Mouse (Mus musculus) liver, embryonic 16.5 days (tissue): Measurements from ENCODE around the gene Dusp10. TPM values are rescaled to one million over a fixed set of nuclear protein-coding genes. Genes with fewer than 3 reads are reported as not detected.

Experiments
- ATAC-seq: fragments of 200-750 bp; cut with Nextera tagmentation; 2 replicates; pipeline ENCODE4 v1.8.0; 2017; ENCODE audit warnings: low read depth, mild to moderate bottlenecking, moderate number of reproducible peaks, moderate library complexity
- H3K27ac ChIP-seq: fragments of 300-500 bp; sonication (generic); 2 replicates; pipeline ENCODE4 v1.5.1; 2014; ENCODE audit warnings: mild to moderate bottlenecking, low read length
- H3K27me3 ChIP-seq: fragments of 300-500 bp; sonication (generic); 2 replicates; pipeline ENCODE4 v1.6.1; 2014; ENCODE audit warnings: low read depth, low read length, mixed read lengths; ENCODE audit not compliant: control insufficient read depth, insufficient read depth
- H3K36me3 ChIP-seq: fragments of 300-500 bp; sonication (generic); 2 replicates; pipeline ENCODE4 v1.6.1; 2014; ENCODE audit warnings: mild to moderate bottlenecking; ENCODE audit not compliant: control insufficient read depth, insufficient read depth
- H3K4me1 ChIP-seq: fragments of 300-500 bp; sonication (generic); 2 replicates; pipeline ENCODE4 v1.6.1; 2014; ENCODE audit warnings: low read depth, low read length, mixed read lengths; ENCODE audit not compliant: control insufficient read depth
- H3K4me2 ChIP-seq: fragments of 300-500 bp; sonication (generic); 2 replicates; pipeline ENCODE4 v1.6.1; 2014; ENCODE audit warnings: low read depth, low read length, mixed read lengths
- H3K4me3 ChIP-seq: fragments of 300-500 bp; sonication (generic); 2 replicates; pipeline ENCODE4 v1.5.1; 2014; ENCODE audit warnings: low read depth, mild to moderate bottlenecking, low read length
- H3K9ac ChIP-seq: fragments of 300-500 bp; sonication (generic); 2 replicates; pipeline ENCODE4 v1.6.1; 2014; ENCODE audit warnings: low read depth, low read length
- H3K9me3 ChIP-seq: fragments of 300-500 bp; sonication (generic); replicated peaks from 2 replicates; pipeline ENCODE4 v1.6.1; 2016; ENCODE audit warnings: low read length; ENCODE audit not compliant: control insufficient read depth
- WGBS: fragments of 180-500 bp; shearing (Covaris S2); extraction: QIAGEN DNeasy Blood & Tissue Kit; methylation state at CpG from one replicate; pipeline ENCODE4 v1.1.7; 2014; ENCODE audit not compliant: insufficient replicate concordance; 5-methylcytosine and 5-hydroxymethylcytosine counted together
- polyA plus RNA-seq: library from polyadenylated mRNA; unstranded; fragments of >200 nt; fragmentation: Nextera tagmentation; extraction: Ambion mirVana; gene quantifications from 2 replicates; pipeline ENCODE4 v1.2.1, GENCODE M21; 2015

Gene Dusp10
- polyA plus RNA-seq, 1 experiment from 2014 or later = 2.9 TPM

DNA sequence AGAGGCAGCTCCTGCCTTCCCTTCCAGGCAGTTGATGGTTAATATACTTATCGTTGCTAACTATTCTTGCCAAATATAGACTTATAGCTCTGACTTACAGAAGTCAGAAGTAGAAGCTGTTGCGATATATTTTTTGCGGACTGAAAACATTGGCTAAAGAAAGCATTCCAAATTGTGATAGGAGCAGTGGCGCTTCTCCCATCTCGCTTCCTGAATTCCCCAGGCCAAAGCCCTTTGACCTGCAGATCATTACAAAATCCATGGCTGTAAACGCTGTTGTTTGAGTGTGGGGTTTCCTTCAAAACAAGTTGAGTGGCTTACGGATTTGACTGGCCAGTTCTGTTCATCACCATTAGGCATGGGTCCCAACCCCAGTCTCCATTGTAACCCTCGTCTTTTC is 45.1 kb downstream of the Dusp10 start:
- Histone ChIP-seq H3K4me2 (no peak overlapping the region), H3K27ac (peak overlapping the region; percentile 44), H3K9me3 (no peaks in the 10 kb centered on the region), H3K4me1 (peaks cover 6% of the 10 kb centered on the region), H3K27me3 (no peaks in the 10 kb centered on the region), H3K9ac (no peak overlapping the region), H3K4me3 (no peak overlapping the region), H3K36me3 (no peaks in the 10 kb centered on the region)
- ATAC-seq = no peak
- WGBS = 62% methylated on average over 8 of the region's 8 CpGs

- H3K27ac ChIP-seq = no peak overlapping the region
- 62% methylated on average over 3 of the region's 3 CpGs for WGBS
- H3K4me3 ChIP-seq = no peak overlapping the region
- H3K27me3 ChIP-seq = no peaks in the 10 kb centered on the region
- no peak overlapping the region for H3K4me2 ChIP-seq
- peaks cover 3% of the 10 kb centered on the region for H3K4me1 ChIP-seq
- no peak overlapping the region for H3K9ac ChIP-seq
- H3K36me3 ChIP-seq = no peaks in the 10 kb centered on the region
- ATAC-seq = no peak
- no peaks in the 10 kb centered on the region for H3K9me3 ChIP-seq
These were observed 46.7 kb downstream of the Dusp10 start for GRCm38 (mm10) chr1:184059814-184060213.

DNA sequence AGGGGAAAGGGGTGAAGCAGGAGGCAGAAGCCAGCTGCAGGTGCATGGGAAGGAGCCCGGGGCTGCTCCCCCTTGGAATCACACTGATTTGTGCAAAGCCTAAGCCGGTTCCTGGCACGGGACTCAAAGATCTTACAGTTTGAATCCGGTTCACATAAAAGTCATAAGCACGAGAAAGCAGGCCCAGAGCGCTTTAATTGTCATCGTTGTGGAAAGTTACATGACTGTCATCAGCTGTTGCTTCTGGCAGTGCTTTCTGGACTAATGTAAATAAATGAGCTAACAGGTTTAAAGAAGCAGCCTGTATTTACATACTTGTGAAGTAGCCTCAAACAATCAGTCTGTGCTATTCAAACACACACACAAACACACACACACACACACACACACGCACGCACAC is 47.3 kb downstream of the Dusp10 start:
- H3K4me1 ChIP-seq = peaks cover 3% of the 10 kb centered on the region
- 64% methylated on average over 9 of the region's 9 CpGs for WGBS
- ATAC-seq = peak; percentile 64
- H3K4me3 ChIP-seq = no peak overlapping the region
- no peaks in the 10 kb centered on the region for H3K36me3 ChIP-seq
- no peak overlapping the region; the same call in 1 of the 2 replicates for H3K27ac ChIP-seq
- no peak overlapping the region for H3K9ac ChIP-seq
- no peaks in the 10 kb centered on the region for H3K9me3 ChIP-seq
- no peak overlapping the region for H3K4me2 ChIP-seq
- no peaks in the 10 kb centered on the region for H3K27me3 ChIP-seq

- H3K27me3 ChIP-seq = no peaks in the 10 kb centered on the region
- H3K9ac ChIP-seq = no peak overlapping the region
- H3K4me3 ChIP-seq = no peak overlapping the region
- H3K36me3 ChIP-seq = no peaks in the 10 kb centered on the region
- peaks cover 3% of the 10 kb centered on the region for H3K4me1 ChIP-seq
- WGBS = 42% methylated on average over 4 of the region's 4 CpGs
- H3K27ac ChIP-seq = peak overlapping the region; percentile 28; the same call in 1 of the 2 replicates
- H3K9me3 ChIP-seq = no peaks in the 10 kb centered on the region
- no peak overlapping the region for H3K4me2 ChIP-seq
- 0 out of 2 replicates have a peak, but pooled peaks have one; percentile 8 for ATAC-seq
These were observed 48.0 kb downstream of the Dusp10 start for GRCm38 (mm10) chr1:184060828-184061734.

- no peak overlapping the region for H3K4me3 ChIP-seq
- no peak for ATAC-seq
- 55% methylated on average over 1 of the region's 1 CpGs for WGBS
- no peaks in the 10 kb centered on the region for H3K27me3 ChIP-seq
- peaks cover 3% of the 10 kb centered on the region for H3K4me1 ChIP-seq
- H3K9me3 ChIP-seq = no peaks in the 10 kb centered on the region
- H3K27ac ChIP-seq = no peak overlapping the region
- H3K36me3 ChIP-seq = no peaks in the 10 kb centered on the region
- H3K9ac ChIP-seq = no peak overlapping the region
- H3K4me2 ChIP-seq = no peak overlapping the region
These were observed 48.8 kb downstream of the Dusp10 start for GRCm38 (mm10) chr1:184061901-184062300.

DNA sequence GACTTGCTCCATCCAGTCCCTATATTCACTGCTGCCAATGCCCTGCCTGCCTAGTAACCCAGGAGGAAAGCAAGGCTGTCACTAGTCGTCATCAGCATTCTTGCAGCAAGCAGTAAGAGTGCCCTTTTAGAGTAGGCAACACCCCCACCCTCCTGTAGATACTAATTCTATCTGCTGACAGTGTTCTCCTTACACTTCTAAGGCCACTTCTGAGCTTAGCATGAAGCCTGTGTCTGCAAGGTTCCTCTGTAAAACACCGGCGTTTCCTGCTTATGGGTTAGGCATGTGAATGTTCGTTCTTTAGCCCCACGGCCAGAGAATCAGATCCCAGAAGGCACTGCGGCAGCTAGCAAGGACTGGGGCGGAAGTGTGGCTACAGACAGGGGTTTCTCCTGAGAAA is 51.2 kb downstream of the Dusp10 start:
- WGBS = 57% methylated on average over 7 of the region's 7 CpGs

GRCm38 (mm10) chr1:184065589-184066361 is 52.7 kb downstream of the Dusp10 start:
- Histone ChIP-seq H3K36me3 (no peaks in the 10 kb centered on the region), H3K4me3 (no peak overlapping the region), H3K9ac (no peak overlapping the region), H3K4me2 (no peak overlapping the region), H3K9me3 (no peaks in the 10 kb centered on the region), H3K4me1 (peaks cover 3% of the 10 kb centered on the region), H3K27me3 (no peaks in the 10 kb centered on the region), H3K27ac (no peak overlapping the region)
- WGBS = 79% methylated on average over 13 of the region's 13 CpGs
- no peak for ATAC-seq

More for the DNA sequence above, 51.2 kb downstream of the Dusp10 start:
- Histone ChIP-seq H3K9ac (no peak overlapping the region), H3K27me3 (no peaks in the 10 kb centered on the region), H3K4me3 (no peak overlapping the region), H3K36me3 (no peaks in the 10 kb centered on the region), H3K9me3 (no peaks in the 10 kb centered on the region), H3K4me2 (no peak overlapping the region), H3K4me1 (peaks cover 3% of the 10 kb centered on the region), H3K27ac (no peak overlapping the region)
- ATAC-seq = no peak

DNA sequence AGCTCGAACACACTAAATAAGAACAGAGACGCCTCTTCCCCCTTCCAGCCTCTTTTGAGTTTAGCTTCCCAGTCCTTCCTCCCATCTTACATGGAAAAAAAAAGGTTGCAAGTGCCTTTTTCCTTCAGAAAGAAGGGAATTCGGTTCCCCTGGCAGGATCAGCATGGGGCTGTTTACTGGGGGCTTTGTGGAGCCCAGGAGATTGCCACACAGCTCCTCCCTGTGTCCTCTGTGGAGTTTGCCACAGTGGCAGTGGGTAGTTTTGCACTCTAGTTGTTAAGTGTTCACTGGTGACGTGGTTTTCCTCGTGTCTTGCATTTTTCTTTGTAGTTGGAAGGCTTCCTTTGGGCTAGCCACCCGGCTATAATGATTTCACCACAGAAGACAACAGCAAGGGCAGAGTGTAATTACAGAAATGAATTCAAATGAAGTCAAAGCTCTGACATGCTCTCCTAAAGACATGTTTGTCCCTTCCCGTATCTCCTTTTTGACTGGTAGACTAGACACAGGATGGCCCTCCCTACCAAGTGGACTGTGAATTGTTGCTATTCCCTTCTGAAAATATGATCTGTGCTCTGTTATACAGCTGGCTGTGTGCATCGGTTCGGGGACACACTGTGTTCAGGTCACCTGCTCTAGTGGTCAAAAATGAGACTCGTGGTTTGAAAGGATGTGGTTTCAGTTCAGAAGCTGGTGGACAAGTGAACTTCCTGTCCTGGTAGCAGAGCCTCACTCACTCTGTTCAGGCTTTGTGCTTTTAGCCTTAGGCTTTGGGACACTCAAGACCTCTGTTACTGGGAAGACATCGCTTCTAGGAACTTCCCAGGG is 53.6 kb downstream of the Dusp10 start:
- no peaks in the 10 kb centered on the region for H3K4me1 ChIP-seq
- no peak overlapping the region for H3K9ac ChIP-seq
- WGBS = 35% methylated on average over 11 of the region's 11 CpGs
- H3K36me3 ChIP-seq = no peaks in the 10 kb centered on the region
- no peak for ATAC-seq
- H3K27ac ChIP-seq = no peak overlapping the region
- H3K9me3 ChIP-seq = no peaks in the 10 kb centered on the region
- H3K27me3 ChIP-seq = no peaks in the 10 kb centered on the region
- H3K4me3 ChIP-seq = no peak overlapping the region
- no peak overlapping the region for H3K4me2 ChIP-seq
